Mouse (Mus musculus) kidney, embryonic 16.5 days (tissue): Measurements from ENCODE around the gene Vdr. TPM values are rescaled to one million over a fixed set of nuclear protein-coding genes. Genes with fewer than 3 reads are reported as not detected.

Experiments used
- ATAC-seq: fragments of 200-750 bp; cut with Nextera tagmentation; 2 replicates; pipeline ENCODE4 v1.8.0; 2017; ENCODE audit warnings: moderate TSS enrichment; ENCODE audit not compliant: low FRiP score, low TSS enrichment
- H3K27ac ChIP-seq: fragments of 300-500 bp; sonication (generic); 2 replicates; pipeline ENCODE4 v1.5.1; 2014; ENCODE audit warnings: low read length
- H3K27me3 ChIP-seq: fragments of 300-500 bp; sonication (generic); 2 replicates; pipeline ENCODE4 v1.6.1; 2014; ENCODE audit warnings: low read length, control low read depth, mixed read lengths; ENCODE audit not compliant: insufficient read depth
- H3K36me3 ChIP-seq: fragments of 300-500 bp; sonication (generic); 2 replicates; pipeline ENCODE4 v1.6.1; 2014; ENCODE audit warnings: low read length, control low read depth, mixed read lengths; ENCODE audit not compliant: insufficient read depth
- H3K4me1 ChIP-seq: fragments of 300-500 bp; sonication (generic); 2 replicates; pipeline ENCODE4 v1.6.1; 2014; ENCODE audit warnings: low read length, control low read depth, mixed read lengths; ENCODE audit not compliant: insufficient read depth
- H3K4me2 ChIP-seq: fragments of 300-500 bp; sonication (generic); replicated peaks from 2 replicates; pipeline ENCODE4 v1.6.1; 2014; ENCODE audit warnings: low read depth, low read length
- H3K4me3 ChIP-seq: fragments of 300-500 bp; sonication (generic); 2 replicates; pipeline ENCODE4 v1.5.1; 2014; ENCODE audit warnings: mild to moderate bottlenecking, low read length
- H3K9ac ChIP-seq: fragments of 300-500 bp; sonication (generic); replicated peaks from 2 replicates; pipeline ENCODE4 v1.6.1; 2014; ENCODE audit warnings: low read length
- H3K9me3 ChIP-seq: fragments of 300-500 bp; sonication (generic); 2 replicates; pipeline ENCODE4 v1.6.1; 2016; ENCODE audit warnings: low read length, control low read depth
- WGBS: fragments of 180-500 bp; shearing (Covaris S2); extraction: QIAGEN DNeasy Blood & Tissue Kit; methylation state at CpG from one replicate; pipeline ENCODE4 v1.1.7; 2014; 5-methylcytosine and 5-hydroxymethylcytosine counted together
- polyA plus RNA-seq: library from polyadenylated mRNA; unstranded; fragments of >200 nt; fragmentation: Nextera tagmentation; extraction: Ambion mirVana; gene quantifications from 2 replicates; pipeline ENCODE4 v1.2.1, GENCODE M21; 2015

Vdr gene
- polyA plus RNA-seq, 1 experiment from 2014 or later: 10.5 TPM

DNA sequence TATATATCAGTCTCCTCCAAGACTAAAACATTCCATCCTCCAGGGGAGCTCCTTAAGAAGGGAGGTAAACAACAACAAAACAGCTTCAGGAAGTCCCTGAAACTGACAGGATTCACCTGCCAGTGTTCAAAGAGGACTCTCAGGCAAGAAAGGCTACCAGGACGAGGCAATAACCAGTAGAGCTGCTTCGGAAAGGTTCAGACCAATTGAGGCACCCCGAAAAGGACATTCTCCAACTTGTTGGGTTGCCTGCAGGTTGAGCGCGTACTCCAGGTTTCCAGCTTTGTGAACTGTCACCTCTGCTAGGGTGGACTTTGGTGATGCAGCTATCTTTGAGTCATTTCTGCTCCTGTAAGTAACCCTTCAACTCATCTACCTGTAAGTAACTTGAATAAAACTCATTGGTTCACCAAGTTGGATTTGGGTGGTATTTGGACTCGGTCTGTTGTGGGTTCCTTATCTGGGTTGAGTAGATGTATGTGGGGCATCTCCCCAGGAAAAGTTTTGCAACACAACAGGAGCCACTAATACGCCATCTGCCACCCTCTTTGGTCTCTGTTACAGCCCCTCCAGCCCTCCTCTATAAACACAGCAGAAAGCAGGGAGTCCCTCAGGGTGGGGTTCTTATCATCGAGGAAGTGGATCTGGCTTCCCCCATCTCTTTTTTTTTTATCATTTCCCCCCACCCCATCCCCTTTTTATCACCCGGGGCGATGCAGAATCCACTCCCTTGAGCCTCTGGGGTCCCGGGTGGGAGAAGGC lies 64.1 kb downstream of the Vdr start:
- WGBS: 88% methylated on average over 11 of the region's 11 CpGs
- H3K4me1 ChIP-seq: peaks cover 4% of the 10 kb centered on the region; the same call in 1 of the 2 replicates
- H3K9ac ChIP-seq: no peak overlapping the region
- no peaks in the 10 kb centered on the region for H3K36me3 ChIP-seq
- H3K27me3 ChIP-seq: no peaks in the 10 kb centered on the region
- H3K9me3 ChIP-seq: no peaks in the 10 kb centered on the region
- no peak for ATAC-seq
- H3K27ac ChIP-seq: no peak overlapping the region
- H3K4me2 ChIP-seq: no peak overlapping the region
- H3K4me3 ChIP-seq: no peak overlapping the region

DNA sequence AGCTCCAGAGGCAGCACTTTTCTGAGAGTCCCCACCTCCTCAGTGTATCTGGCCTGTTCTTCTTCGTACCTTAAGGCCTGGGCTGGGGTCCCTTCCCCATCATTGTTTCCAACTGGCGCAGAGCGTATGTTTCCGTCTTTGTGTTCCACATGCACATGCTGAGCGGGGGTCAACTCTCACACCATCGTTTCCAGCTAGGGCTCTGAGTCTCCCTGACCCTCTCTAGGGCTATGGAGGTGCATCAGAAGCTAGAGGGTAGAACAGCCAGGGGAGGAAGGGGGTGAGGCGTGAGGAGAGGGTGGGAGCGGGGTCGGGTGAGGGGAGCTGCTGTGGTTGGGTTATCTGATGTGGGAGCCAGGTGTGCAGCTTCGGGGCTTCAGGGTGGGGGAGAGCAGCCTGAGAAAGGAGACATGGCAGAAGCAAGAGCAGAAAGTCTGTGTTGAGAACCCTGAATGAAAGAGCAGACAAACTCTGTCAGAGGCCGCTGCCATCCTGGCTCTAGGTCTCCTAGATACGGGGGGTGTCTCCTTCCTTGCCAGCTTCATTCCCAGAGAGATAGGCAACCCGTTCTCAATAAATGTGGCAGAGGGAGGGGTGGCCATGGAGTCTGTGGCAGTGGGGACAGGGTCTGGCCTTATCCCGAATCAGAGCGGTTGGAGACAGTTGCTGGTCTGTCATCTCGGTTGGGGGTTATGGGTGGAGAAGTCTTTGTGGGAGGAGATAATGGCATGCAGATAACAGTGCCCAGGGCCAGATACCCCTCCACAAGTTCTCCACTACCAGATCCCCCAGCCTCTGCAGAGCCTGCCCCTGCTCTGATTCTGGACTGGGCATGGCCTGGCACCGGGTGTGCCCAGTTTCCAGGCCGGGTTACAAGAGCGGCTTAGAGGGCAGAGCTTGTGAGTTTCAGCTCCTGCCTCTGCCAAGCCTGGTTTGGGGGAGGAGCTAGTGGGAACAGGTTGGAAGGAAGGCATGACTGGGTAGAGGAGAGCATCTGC lies 66.1 kb downstream of the Vdr start, which contains the start of gene Hdac7:
TSS of gene Hdac7 (minus strand) at position 466 of the 998 bp plus-strand sequence.
- H3K4me3 ChIP-seq: no peak within 1 kb of the TSS
- no peaks in the 10 kb centered on the region for H3K36me3 ChIP-seq
- no peaks in the 10 kb centered on the region for H3K9me3 ChIP-seq
- H3K9ac ChIP-seq: no peak within 1 kb of the TSS
- WGBS: 71% methylated on average over 19 of the region's 19 CpGs
- H3K4me1 ChIP-seq: peaks cover 17% of the 10 kb centered on the region
- no peak within 1 kb of the TSS for H3K4me2 ChIP-seq
- ATAC-seq: no peak
- no peaks in the 10 kb centered on the region for H3K27me3 ChIP-seq
- no peak within 1 kb of the TSS for H3K27ac ChIP-seq

DNA sequence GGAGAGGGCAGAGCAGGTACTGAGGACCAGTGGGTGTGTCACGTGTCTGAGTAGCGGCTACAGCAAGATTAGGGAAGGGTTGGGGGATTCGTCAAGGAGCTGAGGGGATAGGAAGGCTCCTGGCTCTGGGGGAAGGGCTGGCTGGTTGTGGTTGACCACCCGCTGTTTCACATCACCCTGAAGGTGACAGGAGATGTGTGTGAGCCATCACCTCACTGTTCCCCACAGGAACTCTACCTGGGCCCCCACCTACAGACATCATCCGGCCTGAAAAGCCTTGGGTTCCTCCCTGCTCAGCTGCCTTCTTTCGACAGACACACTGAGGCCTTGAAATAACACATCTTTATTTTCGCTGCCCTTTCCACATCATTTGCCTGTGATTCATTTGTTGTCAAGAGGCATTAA lies 67.2 kb downstream of the Vdr start:
- WGBS: 45% methylated on average over 7 of the region's 7 CpGs
- Histone ChIP-seq H3K4me1 (peaks cover 26% of the 10 kb centered on the region), H3K36me3 (no peaks in the 10 kb centered on the region), H3K4me2 (no peak overlapping the region), H3K27ac (no peak overlapping the region), H3K27me3 (no peaks in the 10 kb centered on the region), H3K4me3 (no peak overlapping the region), H3K9ac (no peak overlapping the region), H3K9me3 (no peaks in the 10 kb centered on the region)
- no peak for ATAC-seq

DNA sequence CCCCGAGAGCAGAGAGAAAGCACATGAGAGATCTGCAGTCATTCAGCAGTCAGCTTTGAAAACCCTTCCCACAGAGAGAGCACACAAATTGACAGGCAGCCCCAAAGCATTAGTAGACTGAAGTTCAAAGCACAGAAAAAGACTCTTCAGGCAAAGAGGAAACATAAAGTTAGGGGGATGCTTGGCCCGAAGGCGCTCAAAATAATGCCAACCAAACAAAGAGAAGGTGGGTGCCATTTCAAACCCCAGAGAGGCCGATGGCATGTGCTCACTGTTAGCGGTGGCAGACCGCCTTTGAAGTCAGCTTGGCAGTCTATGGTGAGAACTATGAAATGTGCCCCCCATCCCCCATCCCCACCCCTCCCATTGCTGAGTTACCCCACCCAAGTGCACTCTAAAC lies 68.4 kb downstream of the Vdr start:
- no peak overlapping the region for H3K4me3 ChIP-seq
- no peak overlapping the region for H3K4me2 ChIP-seq
- 92% methylated on average over 6 of the region's 6 CpGs for WGBS
- no peaks in the 10 kb centered on the region for H3K9me3 ChIP-seq
- no peak overlapping the region for H3K27ac ChIP-seq
- H3K4me1 ChIP-seq: peaks cover 38% of the 10 kb centered on the region
- H3K36me3 ChIP-seq: no peaks in the 10 kb centered on the region
- H3K9ac ChIP-seq: no peak overlapping the region
- ATAC-seq: no peak
- no peaks in the 10 kb centered on the region for H3K27me3 ChIP-seq

DNA sequence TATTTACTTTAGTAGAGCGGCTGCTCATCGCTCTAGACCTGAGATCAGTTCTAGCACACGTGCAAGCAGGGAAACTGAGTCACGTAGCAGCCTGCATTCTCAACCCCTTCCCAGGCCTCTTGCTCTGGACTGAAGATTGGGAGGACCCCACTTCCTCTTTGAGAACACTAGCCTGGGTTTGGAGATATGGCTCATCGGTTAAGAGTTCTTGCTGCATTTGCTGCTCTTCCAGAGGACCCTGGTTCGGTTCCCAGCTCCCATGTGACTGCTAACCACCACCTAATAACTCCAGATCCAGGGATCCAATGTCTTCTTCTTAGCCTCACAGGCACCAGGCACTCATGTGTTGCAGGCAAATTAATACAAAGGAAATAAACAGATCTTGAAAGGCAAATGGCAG lies 69.0 kb downstream of the Vdr start:
- Histone ChIP-seq H3K27ac (no peak overlapping the region), H3K4me1 (peaks cover 45% of the 10 kb centered on the region), H3K36me3 (no peaks in the 10 kb centered on the region), H3K27me3 (no peaks in the 10 kb centered on the region), H3K9ac (no peak overlapping the region), H3K4me2 (no peak overlapping the region), H3K9me3 (no peaks in the 10 kb centered on the region), H3K4me3 (no peak overlapping the region)
- WGBS: 93% methylated on average over 6 of the region's 6 CpGs
- ATAC-seq: no peak

DNA sequence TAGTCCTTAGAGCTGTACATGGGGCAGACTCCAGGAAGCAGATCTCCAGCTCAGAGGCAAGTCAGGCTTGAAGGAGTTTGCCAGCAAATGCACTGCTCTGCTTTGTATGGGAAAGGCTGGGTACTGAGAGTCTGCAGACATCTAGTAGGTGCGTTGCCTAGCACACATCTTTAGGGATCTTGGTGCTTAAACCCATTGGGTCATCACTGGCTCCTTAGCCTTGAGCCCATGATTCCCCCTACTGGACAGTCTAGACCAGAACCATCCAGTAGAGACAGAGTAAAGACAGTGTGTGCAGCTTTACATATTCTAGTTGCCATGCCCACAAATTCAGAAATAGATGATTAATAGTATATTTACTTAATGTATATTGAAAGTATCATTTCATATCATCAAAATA lies 69.6 kb downstream of the Vdr start:
- 0 out of 2 replicates have a peak overlapping the region, but pooled peaks have one; percentile 16 for H3K9ac ChIP-seq
- H3K36me3 ChIP-seq: no peaks in the 10 kb centered on the region
- peaks cover 50% of the 10 kb centered on the region for H3K4me1 ChIP-seq
- no peaks in the 10 kb centered on the region for H3K9me3 ChIP-seq
- no peak overlapping the region for H3K4me2 ChIP-seq
- WGBS: 100% methylated on average over 1 of the region's 1 CpGs
- H3K27me3 ChIP-seq: no peaks in the 10 kb centered on the region
- ATAC-seq: no peak
- peak overlapping the region; percentile 80 for H3K27ac ChIP-seq
- no peak overlapping the region for H3K4me3 ChIP-seq

DNA sequence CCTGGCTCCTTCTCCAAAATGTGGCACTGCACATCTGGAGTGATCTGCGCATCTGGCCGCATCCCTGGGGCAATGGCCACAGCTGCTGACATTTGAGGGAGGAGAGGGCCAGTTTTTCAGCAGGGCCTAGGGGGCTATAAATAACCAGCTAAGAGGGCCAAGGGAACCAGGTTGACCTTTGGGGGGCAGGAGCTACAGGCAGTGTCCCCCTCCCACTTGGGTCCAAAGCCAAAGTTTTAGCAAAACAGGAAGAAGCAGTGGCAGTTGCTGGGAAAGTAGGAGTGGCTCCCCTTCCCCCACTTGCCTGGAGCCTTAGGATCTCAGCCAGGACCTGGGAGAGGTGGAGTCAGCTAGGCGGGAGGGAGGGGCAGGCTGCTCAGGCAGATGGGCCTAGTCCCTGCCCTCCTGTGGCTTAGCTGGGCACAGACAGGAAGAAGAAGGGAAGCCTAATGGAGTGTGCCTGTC lies 70.4 kb downstream of the Vdr start:
- peak; percentile 86 for ATAC-seq
- Histone ChIP-seq H3K4me2 (no peak overlapping the region), H3K9me3 (no peaks in the 10 kb centered on the region), H3K4me1 (peaks cover 53% of the 10 kb centered on the region), H3K9ac (peak overlapping the region; percentile 37; the same call in 1 of the 2 replicates), H3K4me3 (no peak overlapping the region), H3K36me3 (no peaks in the 10 kb centered on the region), H3K27me3 (no peaks in the 10 kb centered on the region), H3K27ac (peak overlapping the region; percentile 80)
- 12% methylated on average over 3 of the region's 3 CpGs for WGBS

DNA sequence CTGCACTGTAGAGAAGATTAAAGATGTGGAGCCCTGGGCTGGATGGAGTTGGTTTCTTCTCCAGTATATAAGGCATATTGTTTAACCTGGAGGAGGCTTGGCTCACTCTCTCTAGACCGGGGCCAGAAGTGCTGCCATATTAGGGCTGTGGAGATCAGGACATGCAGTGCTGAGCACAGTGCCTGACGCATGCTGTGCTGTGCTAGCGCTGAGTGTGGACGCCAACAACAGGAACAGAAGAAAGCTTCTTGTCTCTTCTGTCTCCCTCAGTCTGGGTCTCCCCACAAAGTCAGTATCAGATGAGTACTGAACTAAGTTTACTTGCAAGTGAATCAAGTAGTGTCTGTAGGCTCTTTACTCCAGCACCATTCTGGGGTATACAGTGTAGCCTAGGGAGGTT lies 71.0 kb downstream of the Vdr start:
- ATAC-seq: no peak
- Histone ChIP-seq H3K27ac (peak overlapping the region; percentile 80), H3K9ac (peak overlapping the region; percentile 37; the same call in 1 of the 2 replicates), H3K27me3 (no peaks in the 10 kb centered on the region), H3K4me3 (no peak overlapping the region), H3K36me3 (no peaks in the 10 kb centered on the region), H3K4me1 (peaks cover 53% of the 10 kb centered on the region), H3K9me3 (no peaks in the 10 kb centered on the region), H3K4me2 (no peak overlapping the region)
- WGBS: 84% methylated on average over 4 of the region's 4 CpGs

DNA sequence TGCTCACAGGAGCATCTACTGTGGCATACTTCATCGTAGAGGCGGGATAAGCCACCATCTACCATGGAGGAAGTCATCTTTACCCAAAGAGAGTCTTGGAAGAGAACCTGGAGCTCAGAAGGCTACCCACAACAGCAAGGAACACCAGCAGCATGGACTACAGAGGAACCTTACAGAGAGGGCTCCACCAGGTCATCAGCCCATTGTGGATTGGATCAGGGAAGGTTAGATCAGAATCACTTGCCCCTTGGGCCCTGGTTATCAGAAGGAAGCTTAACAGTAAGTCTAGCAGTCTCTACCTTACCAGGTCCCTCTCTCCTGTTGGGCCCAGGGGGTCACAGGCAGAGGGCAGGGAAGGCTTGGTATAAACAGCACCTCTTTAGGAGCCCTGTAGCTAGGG lies 71.4 kb downstream of the Vdr start:
- no peaks in the 10 kb centered on the region for H3K36me3 ChIP-seq
- peak overlapping the region; percentile 80 for H3K27ac ChIP-seq
- no peaks in the 10 kb centered on the region for H3K27me3 ChIP-seq
- peaks cover 53% of the 10 kb centered on the region for H3K4me1 ChIP-seq
- H3K4me3 ChIP-seq: no peak overlapping the region
- H3K4me2 ChIP-seq: no peak overlapping the region
- WGBS: 96% methylated on average over 2 of the region's 2 CpGs
- H3K9me3 ChIP-seq: no peaks in the 10 kb centered on the region
- H3K9ac ChIP-seq: no peak overlapping the region
- no peak for ATAC-seq
